Mouse (Mus musculus) gastrocnemius, adult 2 months (tissue): ENCODE results near the gene 2310011J03Rik. TPM values are rescaled to one million over a fixed set of nuclear protein-coding genes. Genes with fewer than 3 reads are reported as not detected.

Experiments used
- DNase-seq: peaks from one replicate; pipeline ENCODE4 v3.0.0; 2022
- H3K27ac ChIP-seq: fragments of 200-600 bp; 2 replicates; pipeline ENCODE4 v1.8.1; 2022; ENCODE audit warnings: mild to moderate bottlenecking
- H3K4me3 ChIP-seq: fragments of 200-600 bp; 2 replicates; pipeline ENCODE4 v1.8.1; 2022; ENCODE audit warnings: mild to moderate bottlenecking, moderate library complexity
- CTCF ChIP-seq: fragments of 200-600 bp; IDR thresholded peaks from 2 replicates; pipeline ENCODE4 v1.8.1; 2022; ENCODE audit warnings: antibody characterized with exemption, mild to moderate bottlenecking, moderate library complexity
- intact Hi-C: fragments of 180-260 bp; cut with DNase I; formaldehyde crosslinking; loops from one replicate; pipeline ENCODE4 v1.15.1; 2025
- microRNA-seq: library from miRNA; unstranded; fragments of <30 nt; microRNA quantifications from one replicate; pipeline ENCODE4 v1.2.0, GENCODE M21; 2021
- total RNA-seq, 2 experiments: library from RNA; stranded (reverse); gene quantifications; 2 replicates each; pipeline ENCODE4 v1.2.3; 2021

Gene 2310011J03Rik
- total RNA-seq, 2 experiments from 2014 or later, result 5.7 to 8.1 TPM

- Histone ChIP-seq H3K4me3 (no peak overlapping the region), H3K27ac (peak overlapping the region; percentile 54)
- TF ChIP-seq CTCF, result no peak
- DNase-seq, result no peak
- intact Hi-C loops, result no loop called here
Observed at GRCm38 (mm10) chr10:80273847-80274246, 46.5 kb downstream of the 2310011J03Rik start.

DNA sequence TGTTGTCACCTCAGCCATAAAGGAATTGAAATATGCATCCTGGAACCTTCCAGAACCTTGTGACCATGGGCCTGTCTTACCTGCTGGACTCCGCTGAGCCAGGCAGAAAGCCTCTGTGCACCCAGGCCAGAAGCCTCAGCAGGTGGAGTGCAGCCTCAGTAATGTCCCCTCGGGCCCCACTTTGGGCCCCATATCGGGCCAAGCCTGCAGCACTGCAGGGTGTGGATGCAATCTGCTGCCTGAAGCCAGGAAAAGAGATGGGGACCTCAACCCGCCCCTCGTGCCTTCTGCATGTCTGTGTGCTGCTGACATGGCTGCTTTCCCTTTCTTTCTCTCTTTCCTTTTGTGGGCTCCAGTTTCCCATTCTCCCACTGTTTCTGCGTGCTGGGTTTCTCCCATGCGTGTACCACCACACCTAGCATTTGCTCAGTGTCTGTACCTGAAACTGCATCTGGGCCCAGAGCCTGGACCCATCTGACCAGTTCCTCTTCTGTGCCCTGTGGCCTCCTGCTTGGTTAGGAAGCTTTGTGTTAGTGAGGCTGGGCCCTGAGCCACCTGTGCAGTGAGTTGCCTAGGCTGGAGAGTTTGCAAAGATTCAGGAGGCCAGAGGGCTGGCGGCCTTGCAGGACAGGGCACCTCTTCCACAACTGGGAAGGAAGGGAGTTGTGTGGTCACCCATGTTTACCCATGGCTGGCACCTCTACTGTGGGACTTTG is 48.3 kb downstream of the 2310011J03Rik start:
- TF ChIP-seq CTCF, result no peak
- H3K27ac ChIP-seq, result peak overlapping the region; percentile 53; the same call in 1 of the 2 replicates
- no peak overlapping the region for H3K4me3 ChIP-seq
- intact Hi-C loops, result no loop called here
- DNase-seq, result peak; percentile 27

- DNase-seq, result peak; percentile 7
- H3K27ac ChIP-seq, result peak overlapping the region; percentile 53
- peak overlapping the region; percentile 20 for H3K4me3 ChIP-seq
- intact Hi-C loops, result no loop called here
- TF ChIP-seq CTCF, result no peak
Observed at GRCm38 (mm10) chr10:80271186-80271843, 49.0 kb downstream of the 2310011J03Rik start.

DNA sequence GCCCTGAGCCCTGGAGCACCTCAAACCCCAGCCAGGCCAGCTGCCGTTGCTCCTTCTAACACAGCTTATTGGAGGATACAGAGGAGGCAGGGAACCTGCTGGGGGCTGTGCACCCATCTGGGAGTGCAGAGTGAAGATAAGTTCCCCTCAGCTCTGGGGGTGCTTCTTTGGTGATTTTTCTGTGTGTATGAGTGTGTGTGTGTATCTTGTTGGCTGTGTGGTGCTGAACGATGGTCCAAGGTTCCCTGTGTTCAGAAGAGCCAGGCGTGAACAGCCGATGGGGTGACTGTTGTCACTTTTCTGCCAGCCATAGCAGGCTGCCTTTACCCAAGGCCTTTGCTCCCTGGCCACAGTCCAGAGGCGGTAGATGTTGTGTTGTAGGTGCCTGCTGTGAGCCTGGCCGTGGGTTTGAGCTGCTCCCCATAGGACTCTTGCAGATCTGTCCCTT is 49.6 kb downstream of the 2310011J03Rik start:
- Histone ChIP-seq H3K27ac (peak overlapping the region; percentile 53), H3K4me3 (peak overlapping the region; percentile 20)
- intact Hi-C loops, result no loop called here
- no peak for TF ChIP-seq CTCF
- DNase-seq, result peak; percentile 37

- no peak for TF ChIP-seq CTCF
- intact Hi-C loops, result no loop called here
- peak overlapping the region; percentile 20 for H3K4me3 ChIP-seq
- peak overlapping the region; percentile 53 for H3K27ac ChIP-seq
- DNase-seq, result no peak
Observed at GRCm38 (mm10) chr10:80270099-80270498, 50.2 kb downstream of the 2310011J03Rik start.

Small RNA genes lying within 50 kb of the gene (microRNA-seq; reads per million reads assigned to microRNA genes)
- not detected for gene Mir6911

Other genes with a start within 250 kb of the 2310011J03Rik start
- gene Sbno2, start 215.0 kb downstream of the 2310011J03Rik start, total RNA-seq, result 1 to 10 TPM; 6.2 to 7.1 TPM
- 100 to 1,000 TPM; 144 to 153 TPM for gene Stk11, start 204.7 kb downstream of the 2310011J03Rik start, total RNA-seq
- gene Atp5d, start 181.9 kb downstream of the 2310011J03Rik start, total RNA-seq, result 100 to 1,000 TPM; 535 to 725 TPM
- gene Cbarp, start 179.7 kb downstream of the 2310011J03Rik start, total RNA-seq, result 1 to 10 TPM; 1.8 to 2.3 TPM
- gene Midn, start 172.3 kb downstream of the 2310011J03Rik start, total RNA-seq, result 10 to 100 TPM; 34.3 to 39.8 TPM
- gene Cirbp, start 154.6 kb downstream of the 2310011J03Rik start, total RNA-seq, result 10 to 100 TPM; 22.1 to 30.7 TPM
- 1 to 10 TPM; 6.6 to 7.1 TPM for gene 1600002K03Rik, start 147.6 kb downstream of the 2310011J03Rik start, total RNA-seq
- under 1 TPM; 0.23 to 0.73 TPM for gene Efna2, start 141.1 kb downstream of the 2310011J03Rik start, total RNA-seq
- 10 to 100 TPM; 12.2 to 19.2 TPM for gene Mum1, start 94.1 kb downstream of the 2310011J03Rik start, total RNA-seq
- gene Ndufs7, start 71.4 kb downstream of the 2310011J03Rik start, total RNA-seq, result 100 to 1,000 TPM; 496 to 663 TPM
- 10 to 100 TPM; 14.0 to 28.5 TPM for gene Gamt, start 59.5 kb downstream of the 2310011J03Rik start, total RNA-seq
- 10 to 100 TPM; 34.2 to 38.4 TPM for gene Dazap1, start 59.1 kb downstream of the 2310011J03Rik start, total RNA-seq
- gene Rps15, start 28.1 kb downstream of the 2310011J03Rik start, total RNA-seq, result 100 to 1,000 TPM; 634 to 773 TPM
- gene Apc2, start 24.6 kb downstream of the 2310011J03Rik start, total RNA-seq, result under 1 TPM; 0.20 to 0.77 TPM
- 1 to 10 TPM in 1 of 2 experiments, under 1 TPM in 1; 0.84 to 1.0 TPM for gene Pcsk4, start 9.0 kb upstream of the 2310011J03Rik start, total RNA-seq
- 1 to 10 TPM; 1.5 to 2.5 TPM for gene Reep6, start 9.4 kb upstream of the 2310011J03Rik start, total RNA-seq
- gene Adamtsl5, start 27.9 kb upstream of the 2310011J03Rik start, total RNA-seq, result 10 to 100 TPM; 26.2 to 43.3 TPM
- under 1 TPM; 0.10 to 0.45 TPM for gene Plk5, start 35.9 kb upstream of the 2310011J03Rik start, total RNA-seq
- gene Mex3d, start 67.1 kb upstream of the 2310011J03Rik start, total RNA-seq, result 1 to 10 TPM; 4.7 to 5.1 TPM
- 100 to 1,000 TPM; 105 to 116 TPM for gene Mbd3, start 79.0 kb upstream of the 2310011J03Rik start, total RNA-seq
- 1,000 to 10,000 TPM in 1 of 2 experiments, 100 to 1,000 TPM in 1; 776 to 1,068 TPM for gene Uqcr11, start 86.3 kb upstream of the 2310011J03Rik start, total RNA-seq
- 10 to 100 TPM; 11.1 to 12.0 TPM for gene Tcf3, start 113.1 kb upstream of the 2310011J03Rik start, total RNA-seq
- gene Onecut3, start 174.3 kb upstream of the 2310011J03Rik start, total RNA-seq, result not detected
- gene Atp8b3, start 218.6 kb upstream of the 2310011J03Rik start, total RNA-seq, result not detected
- 10 to 100 TPM in 1 of 2 experiments, 1 to 10 TPM in 1; 9.8 to 10.4 TPM for gene Rexo1, start 241.0 kb upstream of the 2310011J03Rik start, total RNA-seq